Mouse (Mus musculus) neural tube, embryonic 10.5 days (tissue): ENCODE results near the gene Tmcc2.
"Not testable (repeated sequence)": the region's sequence is repeated elsewhere in the genome, so short reads cannot be mapped to it uniquely, and the experiment has no call there.

Source experiments
- DNase-seq: peaks from one replicate; pipeline ENCODE4 v3.0.0-alpha.2; 2017; ENCODE audit warnings: low spot score; ENCODE audit errors: extremely low spot score

Tmcc2 gene

GRCm38 (mm10) chr1:132370681-132371173, 20.4 kb downstream of the Tmcc2 start:
- DNase-seq = no peak

DNA sequence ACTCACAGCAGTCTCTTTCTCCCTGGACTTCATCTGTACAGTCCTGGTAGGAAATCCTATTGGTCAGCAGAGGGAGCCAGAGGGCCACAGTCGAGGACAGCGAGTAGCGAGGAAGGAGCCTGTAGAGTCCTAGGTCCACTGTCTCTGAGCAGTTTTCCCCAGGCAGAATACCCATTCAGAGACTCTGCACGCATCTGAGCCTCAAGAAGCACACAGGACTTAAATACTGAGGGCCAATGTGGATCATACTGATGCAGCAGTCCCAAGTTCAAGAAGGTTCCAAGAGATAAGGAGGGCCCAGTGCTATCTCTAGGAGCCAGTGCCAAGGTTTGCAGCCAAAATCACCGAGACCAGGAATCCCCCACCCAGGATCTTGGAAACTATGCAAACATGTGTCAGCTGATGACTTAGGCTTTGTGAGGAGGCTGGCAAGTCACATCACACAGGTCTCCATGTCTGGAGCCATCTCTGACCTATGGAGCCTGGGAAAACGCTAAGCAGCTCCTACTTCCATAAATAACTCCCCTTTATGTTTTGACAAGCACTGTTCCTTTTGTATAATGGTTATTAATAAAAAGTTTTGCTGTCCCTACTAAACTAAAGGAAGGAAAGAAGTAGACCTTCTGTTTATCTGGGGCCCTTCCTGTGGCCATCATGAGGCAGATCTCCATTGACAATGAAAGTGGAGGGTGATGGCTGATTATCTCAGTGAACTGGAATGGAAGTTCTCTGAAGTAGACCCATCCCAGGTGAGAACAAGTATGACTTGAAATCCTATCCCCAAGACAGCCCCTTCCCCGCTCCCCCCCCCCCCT, 23.2 kb downstream of the Tmcc2 start:
- peak; percentile 76 for DNase-seq

DNA sequence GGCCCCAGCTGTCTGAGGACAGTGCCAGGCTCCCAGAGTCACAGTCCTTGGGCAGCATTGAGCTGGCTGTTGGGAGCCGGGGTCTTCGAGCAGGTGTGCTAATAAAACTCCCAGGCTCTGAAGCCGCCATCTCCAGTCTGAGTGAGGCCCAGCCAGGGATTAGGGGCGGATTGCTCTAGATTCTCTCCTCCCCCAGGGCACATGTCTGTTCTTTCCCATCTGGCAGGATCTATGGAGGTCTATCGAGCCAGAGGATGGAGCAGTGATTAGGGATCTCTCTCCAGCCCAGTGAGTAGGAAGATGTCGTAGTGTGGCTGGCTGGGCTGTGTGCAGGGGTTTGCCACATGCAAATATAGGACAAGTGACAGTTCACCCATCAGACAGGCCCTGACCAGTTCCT, 24.1 kb downstream of the Tmcc2 start:
- no peak for DNase-seq

GRCm38 (mm10) chr1:132366235-132366634, 24.8 kb downstream of the Tmcc2 start:
- DNase-seq = no peak

DNA sequence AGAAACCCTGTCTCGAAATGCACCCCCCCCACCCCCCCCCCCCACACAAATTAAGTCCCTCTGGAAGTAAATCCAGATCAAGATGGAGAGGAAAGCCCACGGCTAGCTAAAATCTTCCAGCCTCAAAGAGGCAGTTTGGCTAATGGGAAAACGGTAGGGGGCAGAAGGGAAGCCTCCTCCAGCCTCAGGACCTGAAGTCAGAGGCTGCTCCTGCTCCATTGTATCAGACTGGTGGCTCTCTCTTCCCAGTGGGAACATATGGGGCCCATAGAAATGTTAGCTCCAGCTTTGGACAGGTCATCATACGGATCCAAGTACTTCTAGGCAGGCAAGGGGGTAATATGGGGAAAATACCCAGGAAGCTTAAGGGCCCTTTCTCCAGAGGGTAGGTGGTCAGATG, 25.4 kb downstream of the Tmcc2 start:
- DNase-seq = no peak

- DNase-seq = no peak
These were observed 26.1 kb downstream of the Tmcc2 start for GRCm38 (mm10) chr1:132364896-132365557.

- no peak for DNase-seq
These were observed 26.7 kb downstream of the Tmcc2 start for GRCm38 (mm10) chr1:132364388-132364787.

DNA sequence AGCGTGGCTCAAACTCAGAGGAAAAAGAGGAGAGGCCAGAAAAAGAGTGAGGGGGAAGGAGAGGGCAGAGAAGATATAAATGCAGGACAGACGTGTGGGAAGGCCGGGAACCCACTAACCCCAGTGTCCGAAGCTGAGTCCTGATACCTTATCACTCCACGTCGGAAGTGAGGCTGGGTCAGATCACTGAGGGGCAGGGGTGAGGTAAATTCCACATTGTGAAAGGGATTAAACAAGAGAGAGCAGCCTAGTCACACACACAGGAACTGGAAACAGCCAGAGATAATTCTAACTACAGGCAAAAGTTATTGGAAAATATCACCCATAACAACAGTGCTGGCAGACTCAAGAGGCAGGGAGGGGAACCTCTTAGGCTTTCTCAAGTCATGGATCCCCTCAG, 29.1 kb downstream of the Tmcc2 start:
- DNase-seq = no peak

DNA sequence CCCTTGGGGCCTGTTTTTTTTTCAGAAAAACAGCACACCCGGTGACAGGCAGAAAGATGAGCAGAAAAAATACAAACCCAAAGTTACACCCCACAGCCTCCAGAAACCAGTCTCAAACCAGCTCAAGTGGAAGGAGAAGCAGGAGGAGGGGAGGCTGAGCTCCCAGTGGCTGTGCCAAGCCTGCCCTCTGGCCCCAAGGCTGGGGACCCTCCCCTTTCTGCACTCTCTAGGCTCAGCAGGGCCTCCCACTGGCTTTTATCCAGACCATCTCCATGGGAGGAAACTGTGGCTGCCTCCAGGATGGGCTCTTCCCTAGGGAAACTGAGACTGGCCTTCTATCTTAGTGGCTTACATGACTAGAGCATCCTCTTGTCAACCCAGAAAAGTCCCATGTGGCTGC, 34.2 kb downstream of the Tmcc2 start:
- no peak for DNase-seq

DNA sequence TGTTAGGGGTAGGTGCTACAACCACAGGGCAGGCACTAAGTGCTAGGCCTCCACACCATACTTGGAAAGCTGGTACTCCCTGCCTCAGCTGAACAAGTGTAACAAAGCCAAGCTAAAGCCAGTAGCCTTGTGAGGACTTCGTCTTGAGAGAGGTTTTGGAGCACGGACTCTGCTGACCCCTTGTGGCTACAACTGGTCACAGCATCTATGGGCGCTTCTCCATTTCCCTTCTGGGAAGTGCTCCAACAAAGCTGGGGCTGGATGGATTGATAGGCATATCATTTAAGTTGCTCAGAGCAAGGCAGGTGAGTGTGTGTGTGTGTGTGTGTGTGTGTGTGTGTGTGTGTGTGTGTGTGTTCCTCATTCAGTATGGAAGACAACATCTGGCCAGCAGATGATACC, 35.2 kb downstream of the Tmcc2 start:
- DNase-seq = peak; percentile 89

GRCm38 (mm10) chr1:132355162-132355601, 35.9 kb downstream of the Tmcc2 start:
- peak; percentile 29 for DNase-seq

GRCm38 (mm10) chr1:132354234-132354633, 36.8 kb downstream of the Tmcc2 start:
- DNase-seq = no peak

DNA sequence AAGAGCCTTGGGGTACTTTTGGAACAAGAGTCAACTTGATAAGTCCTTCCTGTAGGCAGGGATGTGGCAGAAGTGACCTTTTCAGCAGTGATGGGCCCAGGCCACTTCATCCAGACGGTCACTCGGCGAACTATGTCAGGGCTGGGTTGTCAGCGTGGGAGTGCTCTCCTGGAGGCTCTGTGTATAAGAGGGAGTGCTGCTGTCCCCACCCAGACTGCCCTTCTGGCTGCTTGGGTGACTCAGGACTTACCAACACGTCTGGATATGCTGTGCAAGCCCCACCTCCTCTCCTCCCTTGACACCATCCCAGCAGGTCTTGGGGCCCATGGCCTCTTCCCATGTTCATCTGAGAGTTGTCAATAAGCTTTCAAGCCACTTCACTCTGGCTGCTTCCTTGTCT, 37.7 kb downstream of the Tmcc2 start:
- no peak for DNase-seq

- DNase-seq = no peak
These were observed 40.0 kb downstream of the Tmcc2 start for GRCm38 (mm10) chr1:132351058-132351457.

DNA sequence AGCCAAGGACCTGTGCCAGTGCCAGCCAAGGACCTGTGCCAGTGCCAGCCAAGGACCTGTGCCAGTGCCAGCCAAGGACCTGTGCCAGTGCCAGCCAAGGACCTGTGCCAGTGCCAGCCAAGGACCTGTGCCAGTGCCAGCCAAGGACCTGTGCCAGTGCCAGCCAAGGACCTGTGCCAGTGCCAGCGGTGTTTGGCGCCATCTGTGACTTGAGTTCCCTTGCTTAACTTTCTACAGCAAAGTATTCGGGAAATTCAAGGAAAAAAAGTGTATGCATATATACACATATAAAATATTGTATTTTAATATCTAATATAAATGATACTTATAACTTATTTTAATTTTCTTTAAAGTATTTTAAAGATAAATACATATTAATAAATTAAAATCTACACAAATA, 41.5 kb downstream of the Tmcc2 start:
- not testable (repeated sequence) for DNase-seq

GRCm38 (mm10) chr1:132349049-132349448, 42.0 kb downstream of the Tmcc2 start:
- not testable (repeated sequence) for DNase-seq

DNA sequence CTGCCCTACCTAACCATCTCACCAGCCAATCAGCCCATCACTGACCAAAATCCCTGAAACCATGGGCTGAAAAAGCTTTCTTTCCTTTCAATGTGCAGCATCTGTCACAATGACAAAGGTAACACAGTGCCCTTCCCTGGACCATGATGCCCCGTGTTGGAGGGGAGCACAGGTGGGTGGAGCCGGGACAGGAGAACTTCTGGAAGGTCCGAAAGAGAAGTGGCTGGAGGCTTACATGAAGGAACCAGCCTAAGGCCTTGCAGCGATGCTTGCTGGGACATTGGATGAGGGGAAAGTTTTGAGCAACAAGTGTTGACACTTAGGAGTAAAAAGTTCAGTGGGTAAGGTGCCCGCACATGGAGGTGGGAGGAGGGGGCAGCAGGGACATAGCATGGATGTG, 42.7 kb downstream of the Tmcc2 start:
- DNase-seq = no peak

DNA sequence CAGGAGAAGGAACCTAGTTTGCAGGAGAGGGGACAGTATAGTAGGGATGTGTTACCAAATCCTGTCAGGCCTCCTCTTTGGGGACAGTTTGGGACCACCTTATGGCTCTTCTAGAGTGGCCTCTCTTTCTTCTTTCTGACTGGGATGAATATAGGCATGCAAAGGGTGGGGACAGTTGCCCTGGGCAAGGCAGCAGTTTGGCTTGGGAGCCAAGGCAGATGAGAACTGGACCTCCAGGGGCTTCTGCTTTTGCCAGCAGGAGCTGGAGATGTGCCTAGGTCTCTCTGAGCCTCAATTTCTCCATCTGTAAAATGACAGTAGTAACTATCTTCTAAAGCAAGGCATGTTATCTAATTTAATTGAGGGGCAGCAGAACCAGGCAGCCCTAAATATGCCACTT, 44.1 kb downstream of the Tmcc2 start:
- no peak for DNase-seq

DNA sequence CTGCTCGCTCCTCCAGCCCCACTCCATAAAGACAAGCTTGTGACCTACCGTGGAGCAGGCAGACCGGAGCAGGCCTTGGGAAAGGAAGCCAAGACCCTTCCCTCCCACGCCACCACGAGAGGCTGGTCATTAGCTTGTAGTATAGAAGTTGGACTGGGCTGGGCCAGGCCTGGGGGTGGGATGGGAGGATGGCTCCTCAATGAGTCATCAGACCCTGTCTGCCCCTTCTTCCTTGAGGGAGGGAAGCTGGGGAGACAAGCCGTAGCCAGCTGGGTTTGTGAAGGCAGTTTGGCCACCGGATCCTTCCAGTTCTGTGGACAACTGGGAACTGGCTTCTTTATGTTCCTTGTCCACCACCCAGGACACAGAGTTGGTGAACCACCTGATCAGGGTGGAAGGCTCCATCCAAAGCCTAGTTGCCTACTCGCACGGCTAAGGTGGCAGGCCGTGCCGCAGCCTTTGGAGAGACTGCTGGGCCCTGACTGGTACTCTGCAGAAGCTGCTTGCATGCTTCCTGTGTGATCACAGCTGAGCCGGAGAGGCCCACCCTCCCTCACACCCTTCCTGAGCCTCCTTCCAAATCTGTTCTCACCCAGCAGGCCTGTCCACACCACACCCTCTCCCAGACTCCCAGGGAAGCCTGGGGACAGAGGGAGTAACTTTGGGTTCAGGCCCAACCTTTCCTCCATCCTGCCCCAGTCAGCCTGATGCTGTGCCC, 44.8 kb downstream of the Tmcc2 start:
- DNase-seq = no peak

GRCm38 (mm10) chr1:132345514-132345913, 45.6 kb downstream of the Tmcc2 start:
- DNase-seq = no peak

- DNase-seq = no peak
These were observed 47.4 kb downstream of the Tmcc2 start for GRCm38 (mm10) chr1:132343656-132344055.

DNA sequence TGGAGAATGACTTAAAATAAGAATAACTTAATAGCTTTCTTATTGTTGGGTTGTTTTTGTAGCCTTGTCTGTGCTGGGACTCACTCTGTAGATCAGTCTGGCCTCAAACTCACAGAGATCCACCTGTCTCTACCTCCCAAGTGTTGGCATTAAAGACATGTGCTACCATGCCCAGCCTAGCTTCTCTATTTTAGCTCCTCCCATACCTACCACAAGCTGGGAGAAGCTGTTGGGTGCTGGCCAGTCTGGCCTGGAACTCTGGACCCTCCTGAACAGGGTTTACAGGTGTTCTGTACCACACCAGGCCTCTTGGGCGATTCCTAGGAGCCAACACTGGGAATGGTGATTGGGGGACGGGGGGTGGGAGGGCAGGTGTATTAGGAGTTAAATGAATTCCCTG, 47.9 kb downstream of the Tmcc2 start:
- no peak for DNase-seq
